Mouse (Mus musculus) thymus, postnatal 4 days (tissue): ENCODE results near the gene Zbtb24.

Experiments
- DNase-seq: peaks from one replicate; pipeline ENCODE4 v3.0.0; 2021

Gene Zbtb24

GRCm38 (mm10) chr10:41470693-41471092 lies 20.5 kb downstream of the Zbtb24 start:
- no peak for DNase-seq

- DNase-seq: no peak
Measured at GRCm38 (mm10) chr10:41472534-41472933, 22.4 kb downstream of the Zbtb24 start.

GRCm38 (mm10) chr10:41472962-41473481 lies 22.8 kb downstream of the Zbtb24 start:
- DNase-seq: no peak

GRCm38 (mm10) chr10:41473782-41474468 lies 23.7 kb downstream of the Zbtb24 start:
- no peak for DNase-seq

- DNase-seq: no peak
Measured at GRCm38 (mm10) chr10:41474981-41475391, 24.8 kb downstream of the Zbtb24 start.

- DNase-seq: peak; percentile 84
Measured at GRCm38 (mm10) chr10:41476171-41477017, 26.2 kb downstream of the Zbtb24 start, which contains the start of gene Mical1. Gene Mical1, plus strand, starts transcription at chr10:41476314.

GRCm38 (mm10) chr10:41477018-41477277 lies 26.8 kb downstream of the Zbtb24 start:
- peak; percentile 71 for DNase-seq

GRCm38 (mm10) chr10:41477278-41478181 lies 27.3 kb downstream of the Zbtb24 start:
- peak; percentile 77 for DNase-seq

- no peak for DNase-seq
Measured at GRCm38 (mm10) chr10:41479961-41480360, 29.8 kb downstream of the Zbtb24 start.

- DNase-seq: no peak
Measured at GRCm38 (mm10) chr10:41480938-41481880, 31.0 kb downstream of the Zbtb24 start.

GRCm38 (mm10) chr10:41482446-41482845 lies 32.3 kb downstream of the Zbtb24 start:
- no peak for DNase-seq

GRCm38 (mm10) chr10:41485778-41486177 lies 35.6 kb downstream of the Zbtb24 start:
- no peak for DNase-seq

GRCm38 (mm10) chr10:41486506-41487170 lies 36.5 kb downstream of the Zbtb24 start:
- no peak for DNase-seq

- peak; percentile 38 for DNase-seq
Measured at GRCm38 (mm10) chr10:41488877-41489276, 38.7 kb downstream of the Zbtb24 start.

- DNase-seq: no peak
Measured at GRCm38 (mm10) chr10:41489294-41489693, 39.1 kb downstream of the Zbtb24 start.

GRCm38 (mm10) chr10:41489708-41490517 lies 39.7 kb downstream of the Zbtb24 start, which contains the start of the genes Smpd2 and Ppil6:
Gene Smpd2, minus strand, starts transcription at chr10:41490369.
Gene Ppil6, plus strand, starts transcription at chr10:41490439.
- DNase-seq: peak; percentile 96

- no peak for DNase-seq
Measured at GRCm38 (mm10) chr10:41490518-41490873, 40.3 kb downstream of the Zbtb24 start.

- DNase-seq: no peak
Measured at GRCm38 (mm10) chr10:41491111-41491510, 40.9 kb downstream of the Zbtb24 start.

GRCm38 (mm10) chr10:41500941-41501340 lies 50.8 kb downstream of the Zbtb24 start:
- DNase-seq: no peak

GRCm38 (mm10) chr10:41504996-41505395 lies 54.8 kb downstream of the Zbtb24 start:
- DNase-seq: no peak
